Mouse (Mus musculus): ENCODE data around the gene Hist1h1b. TPM values are rescaled to one million over a fixed set of nuclear protein-coding genes. Genes with fewer than 3 reads are reported as not detected.
"Not testable (repeated sequence)": the region's sequence is repeated elsewhere in the genome, so short reads cannot be mapped to it uniquely, and the experiment has no call there.

Gene Hist1h1b
- total RNA-seq, 1 experiment from 2014 or later: 689 TPM

GRCm38 (mm10) chr13:21784311-21784710, 3.9 kb upstream of the Hist1h1b start:
- no peak for ATAC-seq (replicated peaks in 1 of 2; ENCODE audit: insufficient read depth in 1 of 2, low FRiP score in 2 of 2, low TSS enrichment in 1 of 2, low read depth in 1 of 2, poor library complexity in 2 of 2, severe bottlenecking in 2 of 2)

GRCm38 (mm10) chr13:21783734-21784161, 3.3 kb upstream of the Hist1h1b start:
- ATAC-seq (replicated peaks in 1 of 2; ENCODE audit: insufficient read depth in 1 of 2, low FRiP score in 2 of 2, low TSS enrichment in 1 of 2, low read depth in 1 of 2, poor library complexity in 2 of 2, severe bottlenecking in 2 of 2): no peak

- peak; percentile 44 to 52; a peak in 3 of 4 replicates for ATAC-seq (replicated peaks in 1 of 2; ENCODE audit: insufficient read depth in 1 of 2, low FRiP score in 2 of 2, low TSS enrichment in 1 of 2, low read depth in 1 of 2, poor library complexity in 2 of 2, severe bottlenecking in 2 of 2)
Observed at GRCm38 (mm10) chr13:21783255-21783617, 2.8 kb upstream of the Hist1h1b start, which contains the start of gene Hist1h3i. Hist1h3i (minus strand) TSS chr13:21783370.

- not testable (repeated sequence) for ATAC-seq (replicated peaks in 1 of 2; ENCODE audit: insufficient read depth in 1 of 2, low FRiP score in 2 of 2, low TSS enrichment in 1 of 2, low read depth in 1 of 2, poor library complexity in 2 of 2, severe bottlenecking in 2 of 2)
Observed at GRCm38 (mm10) chr13:21782361-21783254, 2.2 kb upstream of the Hist1h1b start.

- no peak for ATAC-seq (replicated peaks in 1 of 2; ENCODE audit: insufficient read depth in 1 of 2, low FRiP score in 2 of 2, low TSS enrichment in 1 of 2, low read depth in 1 of 2, poor library complexity in 2 of 2, severe bottlenecking in 2 of 2)
Observed at GRCm38 (mm10) chr13:21781639-21782038, 1.2 kb upstream of the Hist1h1b start.

GRCm38 (mm10) chr13:21781021-21781555, 663 bp upstream of the Hist1h1b start:
- no peak for ATAC-seq (replicated peaks in 1 of 2; ENCODE audit: insufficient read depth in 1 of 2, low FRiP score in 2 of 2, low TSS enrichment in 1 of 2, low read depth in 1 of 2, poor library complexity in 2 of 2, severe bottlenecking in 2 of 2)

GRCm38 (mm10) chr13:21778814-21779766, 1.3 kb downstream of the Hist1h1b start:
- ATAC-seq (replicated peaks in 1 of 2; ENCODE audit: insufficient read depth in 1 of 2, low FRiP score in 2 of 2, low TSS enrichment in 1 of 2, low read depth in 1 of 2, poor library complexity in 2 of 2, severe bottlenecking in 2 of 2): peak; percentile 81 to 83

- no peak for ATAC-seq (replicated peaks in 1 of 2; ENCODE audit: insufficient read depth in 1 of 2, low FRiP score in 2 of 2, low TSS enrichment in 1 of 2, low read depth in 1 of 2, poor library complexity in 2 of 2, severe bottlenecking in 2 of 2)
Observed at GRCm38 (mm10) chr13:21755707-21756106, 24.7 kb downstream of the Hist1h1b start.

GRCm38 (mm10) chr13:21754294-21755001, 26.0 kb downstream of the Hist1h1b start:
- ATAC-seq (replicated peaks in 1 of 2; ENCODE audit: insufficient read depth in 1 of 2, low FRiP score in 2 of 2, low TSS enrichment in 1 of 2, low read depth in 1 of 2, poor library complexity in 2 of 2, severe bottlenecking in 2 of 2): peak in 1 of 2 experiments; percentile 13; a peak in 1 of 4 replicates

- peak; percentile 89 to 94 for ATAC-seq (replicated peaks in 1 of 2; ENCODE audit: insufficient read depth in 1 of 2, low FRiP score in 2 of 2, low TSS enrichment in 1 of 2, low read depth in 1 of 2, poor library complexity in 2 of 2, severe bottlenecking in 2 of 2)
Observed at GRCm38 (mm10) chr13:21753524-21754285, 26.7 kb downstream of the Hist1h1b start, which contains the start of the genes Hist1h2ak and Hist1h2bn. Hist1h2ak (minus strand) TSS chr13:21753827. Hist1h2bn (plus strand) TSS chr13:21754123.

- ATAC-seq (replicated peaks in 1 of 2; ENCODE audit: insufficient read depth in 1 of 2, low FRiP score in 2 of 2, low TSS enrichment in 1 of 2, low read depth in 1 of 2, poor library complexity in 2 of 2, severe bottlenecking in 2 of 2): no peak
Observed at GRCm38 (mm10) chr13:21753051-21753523, 27.3 kb downstream of the Hist1h1b start.

GRCm38 (mm10) chr13:21752356-21752755, 28.1 kb downstream of the Hist1h1b start:
- no peak for ATAC-seq (replicated peaks in 1 of 2; ENCODE audit: insufficient read depth in 1 of 2, low FRiP score in 2 of 2, low TSS enrichment in 1 of 2, low read depth in 1 of 2, poor library complexity in 2 of 2, severe bottlenecking in 2 of 2)

GRCm38 (mm10) chr13:21751827-21752226, 28.6 kb downstream of the Hist1h1b start:
- ATAC-seq (replicated peaks in 1 of 2; ENCODE audit: insufficient read depth in 1 of 2, low FRiP score in 2 of 2, low TSS enrichment in 1 of 2, low read depth in 1 of 2, poor library complexity in 2 of 2, severe bottlenecking in 2 of 2): no peak

GRCm38 (mm10) chr13:21751417-21751816, 29.0 kb downstream of the Hist1h1b start:
- no peak for ATAC-seq (replicated peaks in 1 of 2; ENCODE audit: insufficient read depth in 1 of 2, low FRiP score in 2 of 2, low TSS enrichment in 1 of 2, low read depth in 1 of 2, poor library complexity in 2 of 2, severe bottlenecking in 2 of 2)

GRCm38 (mm10) chr13:21750159-21751017, 30.0 kb downstream of the Hist1h1b start, which contains the start of gene Hist1h4k:
Hist1h4k (minus strand) TSS chr13:21750505.
- peak; percentile 47 to 76 for ATAC-seq (replicated peaks in 1 of 2; ENCODE audit: insufficient read depth in 1 of 2, low FRiP score in 2 of 2, low TSS enrichment in 1 of 2, low read depth in 1 of 2, poor library complexity in 2 of 2, severe bottlenecking in 2 of 2)
